Mouse (Mus musculus) megakaryocyte, embryonic 14.5 days (primary cell): Measurements from ENCODE around the gene Gcn1l1.

Experiments
- FLI1 ChIP-seq: IDR thresholded peaks from 2 replicates; pipeline ENCODE4 v1.6.1; 2012; ENCODE audit warnings: low read length, inconsistent platforms, mixed read lengths
- GATA1 ChIP-seq: IDR thresholded peaks from 3 replicates; pipeline ENCODE4 v1.6.1; 2012; ENCODE audit warnings: mixed read lengths, low read length, inconsistent platforms, borderline replicate concordance

GRCm38 (mm10) chr5:115611566-115611965 is 46.5 kb downstream of the Gcn1l1 start:
- no peak for TF ChIP-seq GATA1
- no peak for TF ChIP-seq FLI1
